In genomic region chr9:67066616-67067015, GRCm38 (mm10) we compare ENCODE assay signal across 17 mouse cellular contexts.
"Had no signal": no experiment of that assay in that cellular context is flagged by ENCODE, and none has a peak within 500 bp of the region (broad histone marks: within the 10 kb centered on the region; RNA-seq: fewer than 3 reads in every experiment).

No protein-coding gene starts in this region.

- H3K9ac ChIP-seq: lung, embryonic 15.5 days; midbrain, embryonic 13.5 days; midbrain, embryonic 15.5 days; neural tube, embryonic 12.5 days; stomach, embryonic 15.5 days had no signal

- DNase-seq: lung, adult 2 months; lung, postnatal 14 days; lung, postnatal 36 days; right cerebral cortex, postnatal 14 days; thymus, adult 2 months; thymus, postnatal 25 days; thymus, postnatal 4 days had no signal

- ATAC-seq: lung, postnatal 0 days; midbrain, embryonic 13.5 days; midbrain, embryonic 15.5 days had no signal

- H3K4me1 ChIP-seq: megakaryocyte, embryonic 14.5 days; midbrain, embryonic 13.5 days; midbrain, embryonic 15.5 days; neural tube, embryonic 12.5 days had no signal

- H3K27ac ChIP-seq: lung, embryonic 15.5 days; macrophage; midbrain, embryonic 13.5 days; midbrain, embryonic 15.5 days; neural tube, embryonic 12.5 days; stomach, embryonic 15.5 days; stomach, postnatal 0 days had no signal

- H3K4me2 ChIP-seq: lung, embryonic 15.5 days; midbrain, embryonic 11.5 days; midbrain, embryonic 13.5 days; midbrain, embryonic 15.5 days; neural tube, embryonic 12.5 days; stomach, embryonic 15.5 days had no signal

- H3K27me3 ChIP-seq: lung, embryonic 15.5 days; midbrain, embryonic 13.5 days; midbrain, embryonic 15.5 days; neural tube, embryonic 12.5 days; stomach, embryonic 15.5 days had no signal

- H3K9me3 ChIP-seq: lung, embryonic 15.5 days; megakaryocyte, embryonic 14.5 days; midbrain, embryonic 13.5 days; midbrain, embryonic 15.5 days; neural tube, embryonic 12.5 days; stomach, embryonic 15.5 days had no signal

- H3K36me3 ChIP-seq: lung, embryonic 15.5 days; midbrain, embryonic 13.5 days; midbrain, embryonic 15.5 days; neural tube, embryonic 12.5 days; stomach, embryonic 15.5 days had no signal

- H3K4me3 ChIP-seq: lung, embryonic 15.5 days; megakaryocyte, embryonic 14.5 days; midbrain, embryonic 13.5 days; midbrain, embryonic 15.5 days; neural tube, embryonic 12.5 days; stomach, embryonic 15.5 days had no signal
